Mouse (Mus musculus) erythroblast, embryonic 14.5 days (primary cell): Measurements from ENCODE around the gene Ckap2l.

Source experiments
- GATA1 ChIP-seq: IDR thresholded peaks from 2 replicates; pipeline ENCODE4 v1.6.1; 2012; ENCODE audit warnings: low read length, inconsistent platforms, mixed read lengths
- TAL1 ChIP-seq: IDR thresholded peaks from 3 replicates; pipeline ENCODE4 v1.6.1; 2012; ENCODE audit warnings: low read length, inconsistent platforms, mixed read lengths

DNA sequence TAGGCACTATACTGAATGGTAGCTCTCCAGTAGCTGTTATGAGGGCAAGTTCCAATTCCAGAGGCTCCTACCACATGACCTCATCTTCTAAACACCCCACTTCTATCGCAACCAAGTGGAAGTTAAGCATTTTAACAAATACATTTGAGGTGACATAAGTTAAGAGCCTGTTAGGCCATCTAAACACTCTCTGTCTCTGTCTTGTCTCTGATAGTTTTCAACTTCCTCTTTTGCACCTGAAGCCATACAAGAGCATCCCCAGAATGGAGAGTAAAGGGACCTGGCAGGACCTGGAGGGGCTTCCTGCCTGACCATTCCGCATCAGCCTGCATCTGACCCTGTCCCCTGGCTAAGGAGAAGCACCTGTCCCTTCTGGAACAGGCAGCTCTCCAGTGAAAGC is 62.3 kb downstream of the Ckap2l start:
- no peak for TF ChIP-seq TAL1
- no peak for TF ChIP-seq GATA1
